14 mouse cellular contexts compared by ENCODE assay signal in the genomic region with DNA sequence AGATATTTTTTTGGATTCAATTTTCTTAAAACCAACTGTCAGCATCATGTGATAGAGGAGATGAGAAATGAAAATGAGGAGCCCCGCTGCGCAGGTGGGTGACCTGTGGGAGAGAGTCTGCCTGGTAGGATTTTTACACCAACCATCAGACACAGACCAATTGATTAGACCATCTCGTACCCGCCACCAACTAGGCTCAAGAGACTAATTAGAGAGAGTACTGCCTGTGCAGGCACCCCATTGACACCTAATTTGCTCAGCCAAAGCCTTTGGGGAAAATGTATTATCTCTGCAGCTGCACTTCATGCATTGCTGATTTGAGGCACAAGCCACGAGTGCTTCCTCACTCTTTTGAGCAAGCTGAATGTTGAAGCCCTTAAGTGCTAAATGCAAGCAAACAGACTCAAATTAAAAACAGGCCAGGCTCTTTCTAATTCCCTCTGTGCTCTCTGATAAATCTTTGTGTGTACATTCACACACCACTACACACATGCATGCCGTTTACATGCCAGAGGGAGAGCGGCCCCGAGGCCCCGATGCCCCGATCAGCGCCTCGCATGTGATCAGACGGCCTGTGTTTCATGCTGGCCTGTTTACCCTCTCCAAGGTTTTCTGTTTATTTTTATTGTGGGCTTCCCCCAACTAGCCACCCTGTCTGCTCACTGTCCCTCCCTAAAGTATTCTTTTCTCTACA. TPM values are rescaled to one million over a fixed set of nuclear protein-coding genes. Genes with fewer than 3 reads are reported as not detected.
A peak's percentile ranks its signal among the peaks of the same experiment; 100 is the strongest.
DNase-seq lines count a peak whose midpoint lies in the region; ATAC-seq lines count a peak whose summit lies in the region.
"Had no signal": no experiment of that assay in that cellular context is flagged by ENCODE, and none has a peak within 500 bp of the region (broad histone marks: within the 10 kb centered on the region; RNA-seq: fewer than 3 reads in every experiment).

No protein-coding gene starts in this region.

- no peaks in the 10 kb centered on the region for H3K27me3 ChIP-seq in embryonic facial prominence, embryonic 14.5 days (replicated peaks; ENCODE audit: control insufficient read depth, insufficient read depth, low read length)
- no peaks in the 10 kb centered on the region for H3K27me3 ChIP-seq in hindbrain, embryonic 15.5 days
- H3K27me3 ChIP-seq in neural tube, embryonic 12.5 days (replicated peaks): no peaks in the 10 kb centered on the region
- no peaks in the 10 kb centered on the region for H3K27me3 ChIP-seq in heart, embryonic 11.5 days (ENCODE audit: control insufficient read depth, insufficient read depth, low read length)

- peak; percentile 15 for DNase-seq in cerebellum, adult 11-12 months
- DNase-seq in cerebellum, postnatal 36 days: no peak
- peak; percentile 59 for DNase-seq in embryonic facial prominence, embryonic 14.5 days (ENCODE audit: low spot score)
- no peak for DNase-seq in left cerebral cortex, adult 11 months (ENCODE audit: low spot score)
- DNase-seq in gastrocnemius, postnatal 36 days: no peak
- DNase-seq: heart, postnatal 4 days; layer of hippocampus, postnatal 36 days; lung, embryonic 14.5 days; thymus, adult 18-20 months had no signal

- H3K9ac ChIP-seq in embryonic facial prominence, embryonic 14.5 days (ENCODE audit: low read depth, low read length): no peak overlapping the region
- H3K9ac ChIP-seq in hindbrain, embryonic 15.5 days: no peak overlapping the region
- no peak overlapping the region for H3K9ac ChIP-seq in neural tube, embryonic 12.5 days
- no peak overlapping the region for H3K9ac ChIP-seq in heart, embryonic 11.5 days (ENCODE audit: low read depth, low read length)
- H3K9ac ChIP-seq: lung, embryonic 14.5 days had no signal

- 0 out of 2 replicates have a peak, but pooled peaks cover 6% of the 10 kb centered on the region for H3K4me1 ChIP-seq in embryonic facial prominence, embryonic 14.5 days (ENCODE audit: control insufficient read depth, insufficient read depth, low read length)
- H3K4me1 ChIP-seq in hindbrain, embryonic 15.5 days (replicated peaks): peaks cover 13% of the 10 kb centered on the region
- H3K4me1 ChIP-seq in neural tube, embryonic 12.5 days: peaks cover 5% of the 10 kb centered on the region; the same call in 1 of the 2 replicates
- no peaks in the 10 kb centered on the region for H3K4me1 ChIP-seq in heart, embryonic 11.5 days (ENCODE audit: control insufficient read depth, insufficient read depth, low read length)

- 41% methylated on average over 13 of the region's 13 CpGs for WGBS in embryonic facial prominence, embryonic 14.5 days
- WGBS in hindbrain, embryonic 15.5 days: 34% methylated on average over 13 of the region's 13 CpGs
- 43% methylated on average over 13 of the region's 13 CpGs for WGBS in neural tube, embryonic 12.5 days
- 68% methylated on average over 13 of the region's 13 CpGs for WGBS in heart, embryonic 11.5 days (ENCODE audit: insufficient replicate concordance)

- H3K27ac ChIP-seq in embryonic facial prominence, embryonic 14.5 days (replicated peaks; ENCODE audit: low read depth, low read length): no peak overlapping the region
- peak overlapping the region; percentile 45 for H3K27ac ChIP-seq in hindbrain, embryonic 15.5 days (replicated peaks)
- H3K27ac ChIP-seq in neural tube, embryonic 12.5 days: no peak overlapping the region
- H3K27ac ChIP-seq in heart, embryonic 11.5 days (ENCODE audit: low read depth, low read length): no peak overlapping the region
- H3K27ac ChIP-seq: kidney, postnatal 0 days had no signal

- H3K9me3 ChIP-seq in embryonic facial prominence, embryonic 14.5 days (ENCODE audit: control insufficient read depth, low read length): no peaks in the 10 kb centered on the region
- H3K9me3 ChIP-seq in hindbrain, embryonic 15.5 days: no peaks in the 10 kb centered on the region
- H3K9me3 ChIP-seq in neural tube, embryonic 12.5 days: no peaks in the 10 kb centered on the region
- H3K9me3 ChIP-seq in heart, embryonic 11.5 days (replicated peaks; ENCODE audit: control insufficient read depth, low read length): no peaks in the 10 kb centered on the region

- no peak overlapping the region for H3K4me2 ChIP-seq in embryonic facial prominence, embryonic 14.5 days (ENCODE audit: low read depth, low read length)
- peak overlapping the region; percentile 23; the same call in 1 of the 2 replicates for H3K4me2 ChIP-seq in hindbrain, embryonic 15.5 days
- no peak overlapping the region for H3K4me2 ChIP-seq in neural tube, embryonic 12.5 days (replicated peaks)
- no peak overlapping the region for H3K4me2 ChIP-seq in heart, embryonic 11.5 days
- H3K4me2 ChIP-seq: lung, embryonic 14.5 days had no signal

- H3K4me3 ChIP-seq in embryonic facial prominence, embryonic 14.5 days (ENCODE audit: low read depth, low read length): no peak overlapping the region
- no peak overlapping the region for H3K4me3 ChIP-seq in hindbrain, embryonic 15.5 days
- no peak overlapping the region for H3K4me3 ChIP-seq in neural tube, embryonic 12.5 days
- H3K4me3 ChIP-seq in heart, embryonic 11.5 days (ENCODE audit: low read depth, low read length): no peak overlapping the region

- intact Hi-C loops in gastrocnemius, postnatal 36 days (cut with DNase I): no loop called here

- H3K36me3 ChIP-seq in embryonic facial prominence, embryonic 14.5 days (ENCODE audit: control insufficient read depth, insufficient read depth, low read length): no peaks in the 10 kb centered on the region
- H3K36me3 ChIP-seq in hindbrain, embryonic 15.5 days: no peaks in the 10 kb centered on the region
- H3K36me3 ChIP-seq in neural tube, embryonic 12.5 days: no peaks in the 10 kb centered on the region
- H3K36me3 ChIP-seq in heart, embryonic 11.5 days (ENCODE audit: control insufficient read depth, insufficient read depth, low read length): no peaks in the 10 kb centered on the region

- ATAC-seq in embryonic facial prominence, embryonic 14.5 days (ENCODE audit: low read depth): peak; percentile 86
- peak; percentile 68 for ATAC-seq in hindbrain, embryonic 15.5 days (ENCODE audit: low FRiP score, low read depth)
- peak; percentile 83 for ATAC-seq in neural tube, embryonic 12.5 days (ENCODE audit: low FRiP score, low read depth)
- ATAC-seq in heart, embryonic 11.5 days (replicated peaks; ENCODE audit: insufficient number of reproducible peaks, low FRiP score, low TSS enrichment): no peak

RNA-seq across cellular contexts. Expression of a gene that starts 54.3 kb away (rescaled TPM):
- 29.6 and 31.8 TPM in 2 replicates for polyA plus RNA-seq in embryonic facial prominence, embryonic 14.5 days (2014; fragmentation: Nextera tagmentation; extraction: Ambion mirVana)
- polyA plus RNA-seq in hindbrain, embryonic 15.5 days (2015; fragmentation: Nextera tagmentation; extraction: Ambion mirVana): 12.7 and 17.0 TPM in 2 replicates
- polyA plus RNA-seq in neural tube, embryonic 12.5 days (2016; fragmentation: Nextera tagmentation; extraction: Ambion mirVana): 21.2 and 22.1 TPM in 2 replicates
- 19.7 and 24.6 TPM in 2 replicates for polyA plus RNA-seq in heart, embryonic 11.5 days (2014; fragmentation: Nextera tagmentation; extraction: Ambion mirVana)
- 1 to 10 TPM; 3.1 to 3.3 TPM for total RNA-seq in gastrocnemius, postnatal 36 days (2021)
- total RNA-seq: megakaryocyte-erythroid progenitor cell, adult 5-6 weeks had no signal

Comparison
In these comparisons a context has a peak if more than half of its experiments do, and no peak if none do; other contexts are left out.
1. DNase-seq: peak in cerebellum, adult 11-12 months (single experiment) and embryonic facial prominence, embryonic 14.5 days (single experiment); none in cerebellum, postnatal 36 days (0 of 2), left cerebral cortex, adult 11 months (single experiment) and gastrocnemius, postnatal 36 days (0 of 2).